Mouse (Mus musculus): ENCODE measurements around the gene Ganc. TPM values are rescaled to one million over a fixed set of nuclear protein-coding genes. Genes with fewer than 3 reads are reported as not detected.
A peak's percentile ranks its signal among the peaks of the same experiment; 100 is the strongest.

Gene Ganc
- polyA plus RNA-seq, 1 experiment from 2014 or later, result 6.8 TPM

GRCm38 (mm10) chr2:120424386-120424785 lies 20.7 kb downstream of the Ganc start:
- TF ChIP-seq EP300 (IDR thresholded peaks at IDR 0.05; ENCODE audit: low read depth) (no peak), CTCF (IDR thresholded peaks at IDR 0.05; ENCODE audit: low read depth) (no peak)
- Histone ChIP-seq H3K4me1 (ENCODE audit: insufficient read depth) (no peaks in the 10 kb centered on the region), H3K4me2 (ENCODE audit: low read depth, low read length) (no peak overlapping the region), H3K9me3 (ENCODE audit: low read length) (no peaks in the 10 kb centered on the region), H3K27ac (ENCODE audit: low read depth) (no peak overlapping the region), H3K36me3 (replicated peaks; ENCODE audit: insufficient read depth, low read length) (peaks cover 13% of the 10 kb centered on the region; the same call in 1 of the 2 replicates), H3K9ac (replicated peaks) (no peak overlapping the region), H3K27me3 (ENCODE audit: insufficient read depth, low read length) (no peaks in the 10 kb centered on the region), H3K4me3 (ENCODE audit: low read depth, low read length) (no peak overlapping the region)
- no peak for ATAC-seq
- no peak for DNase-seq
- WGBS (ENCODE audit: insufficient replicate concordance), result 76% methylated on average over 5 of the region's 5 CpGs

GRCm38 (mm10) chr2:120444486-120444885 lies 40.8 kb downstream of the Ganc start:
- WGBS (ENCODE audit: insufficient replicate concordance), result 94% methylated on average over 1 of the region's 1 CpGs
- ATAC-seq, result no peak
- 0 out of 2 replicates have a peak, but pooled peaks cover 6% of the 10 kb centered on the region for H3K36me3 ChIP-seq (replicated peaks; ENCODE audit: insufficient read depth, low read length)
- no peak overlapping the region for H3K27ac ChIP-seq (ENCODE audit: low read depth)
- no peaks in the 10 kb centered on the region for H3K9me3 ChIP-seq (ENCODE audit: low read length)
- TF ChIP-seq EP300 (IDR thresholded peaks at IDR 0.05; ENCODE audit: low read depth), result no peak
- TF ChIP-seq CTCF (IDR thresholded peaks at IDR 0.05; ENCODE audit: low read depth), result no peak
- no peak overlapping the region for H3K9ac ChIP-seq (replicated peaks)
- H3K4me2 ChIP-seq (ENCODE audit: low read depth, low read length), result no peak overlapping the region
- no peak for DNase-seq
- no peaks in the 10 kb centered on the region for H3K4me1 ChIP-seq (ENCODE audit: insufficient read depth)
- no peak overlapping the region for H3K4me3 ChIP-seq (ENCODE audit: low read depth, low read length)
- no peaks in the 10 kb centered on the region for H3K27me3 ChIP-seq (ENCODE audit: insufficient read depth, low read length)

- H3K9ac ChIP-seq (replicated peaks), result no peak overlapping the region
- DNase-seq (peak; percentile 39), ATAC-seq (peak; percentile 90)
- 0 out of 2 replicates have a peak, but pooled peaks cover 4% of the 10 kb centered on the region for H3K36me3 ChIP-seq (replicated peaks; ENCODE audit: insufficient read depth, low read length)
- H3K4me3 ChIP-seq (ENCODE audit: low read depth, low read length), result no peak overlapping the region
- H3K9me3 ChIP-seq (ENCODE audit: low read length), result no peaks in the 10 kb centered on the region
- no peaks in the 10 kb centered on the region for H3K4me1 ChIP-seq (ENCODE audit: insufficient read depth)
- no peaks in the 10 kb centered on the region for H3K27me3 ChIP-seq (ENCODE audit: insufficient read depth, low read length)
- TF ChIP-seq EP300 (IDR thresholded peaks at IDR 0.05; ENCODE audit: low read depth) (no peak), CTCF (IDR thresholded peaks at IDR 0.05; ENCODE audit: low read depth) (no peak)
- WGBS (ENCODE audit: insufficient replicate concordance), result 37% methylated on average over 10 of the region's 10 CpGs
- peak overlapping the region; percentile 24; the same call in 1 of the 2 replicates for H3K4me2 ChIP-seq (ENCODE audit: low read depth, low read length)
- H3K27ac ChIP-seq (ENCODE audit: low read depth), result peak overlapping the region; percentile 49; the same call in 1 of the 2 replicates
Observed at GRCm38 (mm10) chr2:120446373-120446772, 42.7 kb downstream of the Ganc start.

GRCm38 (mm10) chr2:120447306-120447705 lies 43.6 kb downstream of the Ganc start:
- TF ChIP-seq CTCF (IDR thresholded peaks at IDR 0.05; ENCODE audit: low read depth) (peak; percentile 45), EP300 (IDR thresholded peaks at IDR 0.05; ENCODE audit: low read depth) (no peak)
- Histone ChIP-seq H3K4me2 (ENCODE audit: low read depth, low read length) (no peak overlapping the region), H3K4me3 (ENCODE audit: low read depth, low read length) (no peak overlapping the region), H3K9ac (replicated peaks) (no peak overlapping the region), H3K27ac (ENCODE audit: low read depth) (no peak overlapping the region), H3K9me3 (ENCODE audit: low read length) (no peaks in the 10 kb centered on the region), H3K36me3 (replicated peaks; ENCODE audit: insufficient read depth, low read length) (0 out of 2 replicates have a peak, but pooled peaks cover 4% of the 10 kb centered on the region), H3K27me3 (ENCODE audit: insufficient read depth, low read length) (no peaks in the 10 kb centered on the region), H3K4me1 (ENCODE audit: insufficient read depth) (no peaks in the 10 kb centered on the region)
- 88% methylated on average over 1 of the region's 1 CpGs for WGBS (ENCODE audit: insufficient replicate concordance)
- ATAC-seq (no peak), DNase-seq (no peak)

- no peak for TF ChIP-seq EP300 (IDR thresholded peaks at IDR 0.05; ENCODE audit: low read depth)
- no peak for TF ChIP-seq CTCF (IDR thresholded peaks at IDR 0.05; ENCODE audit: low read depth)
- DNase-seq, result no peak
- 61% methylated on average over 6 of the region's 6 CpGs for WGBS (ENCODE audit: insufficient replicate concordance)
- H3K27ac ChIP-seq (ENCODE audit: low read depth), result no peak overlapping the region
- peaks cover 8% of the 10 kb centered on the region; the same call in 1 of the 2 replicates for H3K36me3 ChIP-seq (replicated peaks; ENCODE audit: insufficient read depth, low read length)
- H3K9ac ChIP-seq (replicated peaks), result no peak overlapping the region
- no peak overlapping the region for H3K4me2 ChIP-seq (ENCODE audit: low read depth, low read length)
- no peak overlapping the region for H3K4me3 ChIP-seq (ENCODE audit: low read depth, low read length)
- no peaks in the 10 kb centered on the region for H3K9me3 ChIP-seq (ENCODE audit: low read length)
- H3K27me3 ChIP-seq (ENCODE audit: insufficient read depth, low read length), result no peaks in the 10 kb centered on the region
- H3K4me1 ChIP-seq (ENCODE audit: insufficient read depth), result no peaks in the 10 kb centered on the region
- ATAC-seq, result no peak
Observed at GRCm38 (mm10) chr2:120450724-120451123, 47.0 kb downstream of the Ganc start.

GRCm38 (mm10) chr2:120452600-120452999 lies 48.9 kb downstream of the Ganc start:
- DNase-seq, result no peak

More at GRCm38 (mm10) chr2:120452600-120452999, 48.9 kb downstream of the Ganc start:
- WGBS (ENCODE audit: insufficient replicate concordance), result 78% methylated on average over 4 of the region's 4 CpGs
- no peak overlapping the region for H3K4me2 ChIP-seq (ENCODE audit: low read depth, low read length)
- no peak for ATAC-seq
- H3K36me3 ChIP-seq (replicated peaks; ENCODE audit: insufficient read depth, low read length), result peaks cover 4% of the 10 kb centered on the region
- TF ChIP-seq CTCF (IDR thresholded peaks at IDR 0.05; ENCODE audit: low read depth) (no peak), EP300 (IDR thresholded peaks at IDR 0.05; ENCODE audit: low read depth) (no peak)
- H3K9ac ChIP-seq (replicated peaks), result no peak overlapping the region
- H3K4me1 ChIP-seq (ENCODE audit: insufficient read depth), result no peaks in the 10 kb centered on the region
- no peak overlapping the region for H3K27ac ChIP-seq (ENCODE audit: low read depth)
- no peaks in the 10 kb centered on the region for H3K27me3 ChIP-seq (ENCODE audit: insufficient read depth, low read length)
- no peaks in the 10 kb centered on the region for H3K9me3 ChIP-seq (ENCODE audit: low read length)
- H3K4me3 ChIP-seq (ENCODE audit: low read depth, low read length), result no peak overlapping the region
